Mouse (Mus musculus): ENCODE results near the gene Gm4756. TPM values are rescaled to one million over a fixed set of nuclear protein-coding genes. Genes with fewer than 3 reads are reported as not detected.

Gm4756 gene
- total RNA-seq, 2 experiments from 2014 or later = not detected

DNA sequence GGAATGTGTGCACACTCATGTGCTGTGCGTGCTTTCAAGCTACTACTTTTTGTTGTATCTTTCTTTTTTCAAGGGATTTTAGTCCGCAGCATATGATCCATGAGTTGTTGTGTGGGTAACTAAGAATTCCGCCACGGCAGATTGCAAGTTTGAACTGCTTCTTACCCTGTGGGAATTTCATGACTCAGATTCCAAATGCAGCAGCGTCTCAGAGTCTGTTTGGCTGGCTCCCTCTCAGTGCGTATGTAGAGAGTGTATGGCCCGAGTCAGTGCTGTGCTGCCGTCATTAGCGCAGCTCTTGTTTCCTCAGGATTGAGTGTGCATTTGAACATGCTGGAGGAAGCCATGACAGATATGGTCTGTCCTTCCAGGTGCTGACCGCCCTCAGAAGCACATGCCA is 110.9 kb downstream of the Gm4756 start:
- TF ChIP-seq CTCF (IDR thresholded peaks at IDR 0.05) = no peak
- Histone ChIP-seq H3K27ac (no peak overlapping the region), H3K4me3 (no peak overlapping the region)
- DNase-seq (ENCODE audit: extremely low spot score in 1 of 2, low spot score in 2 of 2) = peak; percentile 31 to 33
- intact Hi-C loops (cut with DNase I) = loop anchor here (5.0 kb wide), 2 partner anchors 124 to 224 kb away; partner anchors contain the start of gene Dhrs7

DNA sequence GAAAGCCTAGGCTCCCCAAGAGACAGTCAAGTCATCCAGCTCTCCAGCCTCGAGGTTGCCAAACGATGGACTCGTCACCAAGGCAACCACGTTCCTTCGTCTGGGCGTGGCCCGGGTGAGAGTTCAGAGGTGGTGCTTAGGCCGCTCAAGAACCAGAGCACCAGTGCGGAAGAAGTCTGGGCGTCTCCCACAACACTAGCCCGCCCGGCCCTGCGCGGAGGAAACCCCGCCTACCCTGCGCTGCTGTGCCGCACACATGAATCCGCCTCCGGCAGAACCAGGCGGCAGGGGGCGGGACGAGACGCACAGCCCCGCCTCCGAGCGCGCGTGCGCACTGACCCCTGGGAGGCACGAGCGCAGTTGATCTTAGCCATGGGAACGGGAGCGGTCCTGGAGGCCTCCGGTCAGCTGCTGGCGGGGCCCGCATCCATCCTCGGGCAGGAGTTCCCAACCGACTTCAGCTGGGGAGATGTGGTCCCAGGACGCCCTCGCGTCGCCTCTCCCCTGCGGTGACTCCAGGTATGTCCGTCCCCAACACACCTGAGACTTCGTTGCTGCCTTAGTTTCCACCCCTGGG is 113.4 kb downstream of the Gm4756 start, which contains the start of gene Pcnx4:
Gene Pcnx4 (plus strand): TSS at position 363 of the 577 bp plus-strand sequence.
- intact Hi-C loops (cut with DNase I) = loop anchor here (5.0 kb wide), 2 partner anchors 126 to 226 kb away; partner anchors contain the start of gene Dhrs7

DNA sequence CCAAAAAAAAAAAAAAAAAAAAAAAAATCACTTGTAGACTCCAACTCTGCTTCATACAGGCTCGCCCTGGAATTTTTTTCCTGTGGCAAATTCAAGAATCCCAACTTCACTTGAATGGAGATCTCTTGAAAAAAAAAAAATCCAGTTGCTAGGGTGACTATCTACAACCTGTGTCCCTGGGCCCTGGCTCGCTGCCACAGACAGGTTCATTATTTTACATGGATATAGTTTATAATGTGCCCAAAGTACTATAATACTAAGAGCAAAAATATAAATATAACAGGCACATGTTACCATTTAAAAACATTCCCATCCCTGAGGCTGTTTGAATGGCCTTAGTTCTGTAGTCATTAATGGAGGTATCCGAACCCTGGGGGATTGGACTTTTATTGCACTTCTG is 113.9 kb downstream of the Gm4756 start:
- intact Hi-C loops (cut with DNase I) = loop anchor here (5.0 kb wide), 2 partner anchors 127 to 227 kb away; partner anchors contain the start of gene Dhrs7
- no peak for TF ChIP-seq CTCF (IDR thresholded peaks at IDR 0.05)
- peak overlapping the region; percentile 87 for H3K27ac ChIP-seq
- peak in 1 of 2 experiments; percentile 15 for DNase-seq (ENCODE audit: extremely low spot score in 1 of 2, low spot score in 2 of 2)
- peak overlapping the region; percentile 91 for H3K4me3 ChIP-seq

More for the DNA sequence above, 113.4 kb downstream of the Gm4756 start, which contains the start of gene Pcnx4:
- Histone ChIP-seq H3K4me3 (peak within 1 kb of the TSS; percentile 91), H3K27ac (peak within 1 kb of the TSS; percentile 87)
- DNase-seq (ENCODE audit: extremely low spot score in 1 of 2, low spot score in 2 of 2) = peak; percentile 95 to 96
- no peak; the same call in 1 of the 2 replicates for TF ChIP-seq CTCF (IDR thresholded peaks at IDR 0.05)

DNA sequence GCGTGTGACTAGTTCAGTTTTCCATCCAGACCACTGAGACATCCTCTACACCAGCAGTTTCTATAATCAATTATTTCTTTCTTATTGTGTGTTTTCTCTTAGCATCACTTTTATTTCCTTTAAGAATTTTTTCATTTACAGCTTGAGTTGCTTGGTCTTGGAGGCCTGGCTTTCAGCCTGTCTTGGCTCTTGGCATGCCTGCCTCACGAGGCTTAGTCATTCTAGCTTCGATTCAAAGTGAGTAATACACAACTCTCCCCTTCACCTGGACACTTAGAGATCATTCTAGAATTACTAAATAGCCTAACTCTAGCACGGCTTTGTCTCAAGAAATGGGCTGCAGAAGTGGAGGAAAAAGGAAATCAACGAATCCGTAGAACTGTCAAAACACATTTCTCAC is 115.5 kb downstream of the Gm4756 start:
- no peak for TF ChIP-seq CTCF (IDR thresholded peaks at IDR 0.05)
- no peak overlapping the region for H3K4me3 ChIP-seq
- intact Hi-C loops (cut with DNase I) = no loop called here
- no peak overlapping the region for H3K27ac ChIP-seq
- DNase-seq (ENCODE audit: extremely low spot score in 1 of 2, low spot score in 2 of 2) = no peak

DNA sequence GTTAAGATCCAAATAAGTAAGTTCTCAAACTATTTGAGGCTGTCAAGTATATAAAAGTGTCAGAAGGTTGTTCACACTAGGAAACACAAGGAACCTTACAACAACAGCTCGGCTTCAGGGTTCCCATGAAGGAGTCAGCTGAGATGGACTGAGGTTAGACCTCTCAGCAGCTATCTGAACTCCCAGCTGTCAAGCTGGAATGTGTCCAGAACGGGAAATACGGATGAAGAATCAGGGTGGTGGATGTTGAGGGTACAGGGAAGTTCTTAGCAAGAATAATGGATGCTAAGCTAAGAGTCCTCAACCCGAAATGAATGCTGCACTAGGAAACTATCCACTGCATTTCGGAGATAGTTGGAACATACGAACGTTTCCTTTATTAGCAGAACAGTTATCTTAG is 117.2 kb downstream of the Gm4756 start:
- intact Hi-C loops (cut with DNase I) = no loop called here
- Histone ChIP-seq H3K27ac (no peak overlapping the region), H3K4me3 (no peak overlapping the region)
- no peak for TF ChIP-seq CTCF (IDR thresholded peaks at IDR 0.05)
- DNase-seq (ENCODE audit: extremely low spot score in 1 of 2, low spot score in 2 of 2) = no peak

Other genes starting within 250 kb of the Gm4756 start
- gene Rtn1, start 240.6 kb downstream of the Gm4756 start, total RNA-seq (2021) = 1,000 to 10,000 TPM; 1,445 to 1,455 TPM
- 1 to 10 TPM; 2.5 TPM for gene Lrrc9, start 207.8 kb downstream of the Gm4756 start, total RNA-seq (2021)
- gene Pcnx4, start 113.3 kb downstream of the Gm4756 start, total RNA-seq (2021) = 10 to 100 TPM; 30.2 to 32.8 TPM
- gene Dhrs7, start 15.2 kb upstream of the Gm4756 start, total RNA-seq (2021) = 10 to 100 TPM; 41.4 to 42.2 TPM
- 100 to 1,000 TPM; 314 to 334 TPM for gene Ppm1a, start 107.8 kb upstream of the Gm4756 start, total RNA-seq (2021)